Mouse (Mus musculus) forebrain, embryonic 14.5 days (tissue): ENCODE results near the gene Nfat5. TPM values are rescaled to one million over a fixed set of nuclear protein-coding genes. Genes with fewer than 3 reads are reported as not detected.

Experiments
- ATAC-seq: fragments of 200-750 bp; cut with Nextera tagmentation; 2 replicates; pipeline ENCODE4 v1.8.0; 2017; ENCODE audit warnings: mild to moderate bottlenecking, moderate library complexity
- DNase-seq: peaks from one replicate; pipeline ENCODE4 v3.0.0-alpha.2; 2015; ENCODE audit warnings: low spot score
- H3K27ac ChIP-seq: fragments of 300-500 bp; sonication (generic); 2 replicates; pipeline ENCODE4 v1.5.1; 2014; ENCODE audit warnings: low read depth, mild to moderate bottlenecking, control low read depth, low read length, moderate library complexity
- H3K27me3 ChIP-seq: fragments of 300-500 bp; sonication (generic); replicated peaks from 2 replicates; pipeline ENCODE4 v1.6.1; 2014; ENCODE audit warnings: low read length, control low read depth, mixed read lengths; ENCODE audit not compliant: control insufficient read depth, insufficient read depth
- H3K36me3 ChIP-seq: fragments of 300-500 bp; sonication (generic); 2 replicates; pipeline ENCODE4 v1.6.1; 2014; ENCODE audit warnings: low read length, control low read depth; ENCODE audit not compliant: control insufficient read depth, insufficient read depth
- H3K4me1 ChIP-seq: fragments of 300-500 bp; sonication (generic); 2 replicates; pipeline ENCODE4 v1.6.1; 2014; ENCODE audit warnings: antibody characterized with exemption, low read length, control low read depth; ENCODE audit not compliant: control insufficient read depth, insufficient read depth
- H3K4me2 ChIP-seq: fragments of 300-500 bp; sonication (generic); 2 replicates; pipeline ENCODE4 v1.6.1; 2014; ENCODE audit warnings: mild to moderate bottlenecking, control low read depth, low read length
- H3K4me3 ChIP-seq: fragments of 300-500 bp; sonication (generic); 2 replicates; pipeline ENCODE4 v1.5.1; 2014; ENCODE audit warnings: low read depth, low read length, control low read depth
- H3K9ac ChIP-seq: fragments of 300-500 bp; sonication (generic); 2 replicates; pipeline ENCODE4 v1.6.1; 2014; ENCODE audit warnings: mild to moderate bottlenecking, low read length, control low read depth, moderate library complexity
- H3K9me3 ChIP-seq: fragments of 300-500 bp; sonication (generic); replicated peaks from 2 replicates; pipeline ENCODE4 v1.6.1; 2016; ENCODE audit warnings: low read length, control low read depth, mixed read lengths; ENCODE audit not compliant: control insufficient read depth
- WGBS: fragments of 180-500 bp; shearing (Covaris S2); extraction: QIAGEN DNeasy Blood & Tissue Kit; methylation state at CpG from one replicate; pipeline ENCODE4 v1.1.7; 2014; 5-methylcytosine and 5-hydroxymethylcytosine counted together
- polyA plus RNA-seq: library from polyadenylated mRNA; unstranded; fragments of >200 nt; fragmentation: Nextera tagmentation; extraction: Ambion mirVana; gene quantifications from 2 replicates; pipeline ENCODE4 v1.2.1, GENCODE M21; 2014

Nfat5 gene
- polyA plus RNA-seq, 1 experiment from 2014 or later, result 3.4 TPM

DNA sequence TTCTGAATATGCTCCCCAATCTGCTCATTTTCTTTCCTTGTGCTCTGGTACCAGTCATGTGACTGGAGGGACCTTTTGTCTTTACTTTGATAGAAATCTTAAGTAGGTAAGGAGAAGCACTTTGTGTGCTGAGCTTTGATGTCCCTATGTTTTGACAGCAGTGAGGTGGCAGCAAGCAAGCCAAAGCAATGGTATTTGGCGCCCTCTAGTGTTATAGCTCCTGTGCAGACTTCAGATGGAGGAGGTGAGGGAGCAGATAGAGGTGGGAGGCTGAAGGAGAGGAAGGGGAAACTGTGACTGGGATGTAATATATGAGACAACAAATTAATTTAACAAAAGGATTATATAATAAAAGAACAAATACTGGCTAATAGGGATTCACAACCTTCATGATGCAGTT is 30.9 kb downstream of the Nfat5 start:
- Histone ChIP-seq H3K36me3 (no peaks in the 10 kb centered on the region), H3K4me2 (no peak overlapping the region), H3K27me3 (no peaks in the 10 kb centered on the region), H3K4me1 (no peaks in the 10 kb centered on the region), H3K4me3 (no peak overlapping the region), H3K9ac (no peak overlapping the region), H3K27ac (no peak overlapping the region), H3K9me3 (no peaks in the 10 kb centered on the region)
- WGBS, result 0% methylated on average over 1 of the region's 1 CpGs
- peak; percentile 92 for DNase-seq
- peak; percentile 65 for ATAC-seq

- WGBS, result 80% methylated on average over 1 of the region's 1 CpGs
- Histone ChIP-seq H3K36me3 (no peaks in the 10 kb centered on the region), H3K4me2 (no peak overlapping the region), H3K27me3 (no peaks in the 10 kb centered on the region), H3K27ac (no peak overlapping the region), H3K4me1 (no peaks in the 10 kb centered on the region), H3K4me3 (no peak overlapping the region), H3K9me3 (no peaks in the 10 kb centered on the region), H3K9ac (no peak overlapping the region)
- DNase-seq, result no peak
- ATAC-seq, result no peak
These were observed 36.3 kb downstream of the Nfat5 start for GRCm38 (mm10) chr8:107329595-107329994.

DNA sequence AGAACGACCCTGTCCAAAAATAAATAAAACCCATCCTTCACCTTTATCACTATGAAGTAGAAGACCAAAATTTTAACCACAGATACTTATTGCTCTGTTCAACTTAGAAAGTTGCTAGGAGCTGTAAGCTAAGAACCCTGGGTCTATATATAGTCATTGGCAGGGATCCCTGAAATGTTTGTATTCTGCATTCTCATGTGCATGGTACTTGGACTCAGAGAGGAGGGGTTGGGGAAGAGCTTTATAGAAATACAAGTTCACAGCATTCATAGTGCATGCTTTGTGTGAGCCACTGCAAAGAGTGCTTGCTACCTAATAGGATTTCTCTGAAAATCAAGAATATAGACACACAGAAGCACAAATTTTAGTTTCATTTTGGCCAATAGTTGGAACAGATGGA is 43.2 kb downstream of the Nfat5 start:
- Histone ChIP-seq H3K27ac (no peak overlapping the region), H3K36me3 (peaks cover 6% of the 10 kb centered on the region; the same call in 1 of the 2 replicates), H3K9me3 (no peaks in the 10 kb centered on the region), H3K4me2 (no peak overlapping the region), H3K27me3 (no peaks in the 10 kb centered on the region), H3K4me1 (no peaks in the 10 kb centered on the region), H3K4me3 (no peak overlapping the region), H3K9ac (no peak overlapping the region)
- ATAC-seq, result no peak
- WGBS, result 93% methylated on average over 1 of the region's 1 CpGs
- peak; percentile 39 for DNase-seq

DNA sequence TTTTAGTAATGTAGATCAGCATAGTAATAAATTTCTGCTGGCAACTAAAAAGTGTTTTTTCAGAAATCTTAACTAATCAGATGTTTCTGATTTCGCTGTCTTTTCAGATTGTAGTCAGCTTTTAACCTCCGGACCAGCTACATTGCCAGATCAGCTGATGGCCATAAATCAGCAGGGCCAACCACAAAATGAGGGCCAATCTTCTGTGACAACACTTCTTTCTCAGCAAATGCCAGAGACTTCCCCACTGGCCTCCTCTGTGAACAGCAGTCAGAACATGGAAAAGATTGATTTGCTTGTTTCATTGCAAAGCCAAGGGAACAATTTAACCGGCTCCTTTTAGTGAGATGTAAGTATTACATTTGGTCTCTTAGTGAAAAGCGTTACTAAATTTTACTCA is 77.0 kb downstream of the Nfat5 start:
- Histone ChIP-seq H3K9me3 (no peaks in the 10 kb centered on the region), H3K36me3 (peaks cover 58% of the 10 kb centered on the region), H3K4me2 (no peak overlapping the region), H3K27ac (no peak overlapping the region), H3K9ac (no peak overlapping the region), H3K4me3 (no peak overlapping the region), H3K4me1 (no peaks in the 10 kb centered on the region), H3K27me3 (no peaks in the 10 kb centered on the region)
- no peak for ATAC-seq
- no peak for DNase-seq
- WGBS, result 96% methylated on average over 4 of the region's 4 CpGs

GRCm38 (mm10) chr8:107377346-107377745 is 84.1 kb downstream of the Nfat5 start:
- no peak for ATAC-seq
- Histone ChIP-seq H3K27me3 (no peaks in the 10 kb centered on the region), H3K9me3 (no peaks in the 10 kb centered on the region), H3K4me3 (no peak overlapping the region), H3K9ac (no peak overlapping the region), H3K4me1 (no peaks in the 10 kb centered on the region), H3K36me3 (peaks cover 16% of the 10 kb centered on the region), H3K4me2 (no peak overlapping the region), H3K27ac (no peak overlapping the region)
- WGBS, result 93% methylated on average over 3 of the region's 3 CpGs
- DNase-seq, result no peak

- H3K4me2 ChIP-seq, result no peak overlapping the region
- H3K4me3 ChIP-seq, result no peak overlapping the region
- 92% methylated on average over 8 of the region's 8 CpGs for WGBS
These were observed 87.5 kb downstream of the Nfat5 start for GRCm38 (mm10) chr8:107380734-107381133.

DNA sequence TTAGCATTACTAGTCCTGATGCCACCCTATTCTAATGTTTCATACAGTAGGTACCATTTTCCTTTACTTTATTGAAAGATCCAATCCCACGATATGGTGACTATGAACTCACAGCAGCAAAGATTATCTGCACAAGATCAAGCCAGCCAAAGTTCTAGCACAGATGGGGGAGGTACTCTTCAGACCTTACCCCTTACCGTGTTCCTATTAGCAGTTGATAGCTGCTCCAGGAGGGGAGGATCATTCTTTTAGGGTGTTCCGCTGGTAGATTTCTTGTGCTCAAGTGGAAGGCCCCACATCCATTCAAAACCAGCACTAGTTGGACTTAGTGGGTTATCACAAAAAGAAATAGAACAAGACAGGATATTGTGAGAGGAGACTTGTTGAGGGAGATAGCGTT is 88.4 kb downstream of the Nfat5 start:
- Histone ChIP-seq H3K9me3 (no peaks in the 10 kb centered on the region), H3K27ac (no peak overlapping the region), H3K4me3 (no peak overlapping the region), H3K4me2 (no peak overlapping the region), H3K9ac (no peak overlapping the region), H3K27me3 (no peaks in the 10 kb centered on the region), H3K4me1 (no peaks in the 10 kb centered on the region), H3K36me3 (peaks cover 16% of the 10 kb centered on the region)
- WGBS, result 92% methylated on average over 4 of the region's 4 CpGs
- ATAC-seq, result no peak
- DNase-seq, result no peak

More at GRCm38 (mm10) chr8:107380734-107381133, 87.5 kb downstream of the Nfat5 start:
- no peaks in the 10 kb centered on the region for H3K27me3 ChIP-seq
- H3K36me3 ChIP-seq, result peaks cover 16% of the 10 kb centered on the region
- DNase-seq (no peak), ATAC-seq (no peak)
- no peak overlapping the region for H3K9ac ChIP-seq
- no peaks in the 10 kb centered on the region for H3K4me1 ChIP-seq
- H3K9me3 ChIP-seq, result no peaks in the 10 kb centered on the region
- H3K27ac ChIP-seq, result no peak overlapping the region

- H3K27ac ChIP-seq, result no peak overlapping the region
- H3K36me3 ChIP-seq, result peaks cover 16% of the 10 kb centered on the region
These were observed 89.6 kb downstream of the Nfat5 start for GRCm38 (mm10) chr8:107382898-107383297.

GRCm38 (mm10) chr8:107384651-107385050 is 91.4 kb downstream of the Nfat5 start:
- H3K9ac ChIP-seq, result no peak overlapping the region
- ATAC-seq (no peak), DNase-seq (no peak)
- no peak overlapping the region for H3K27ac ChIP-seq
- H3K4me1 ChIP-seq, result 0 out of 2 replicates have a peak, but pooled peaks cover 3% of the 10 kb centered on the region
- H3K9me3 ChIP-seq, result no peaks in the 10 kb centered on the region
- WGBS, result 68% methylated on average over 5 of the region's 5 CpGs
- H3K4me3 ChIP-seq, result no peak overlapping the region
- no peaks in the 10 kb centered on the region for H3K27me3 ChIP-seq
- H3K36me3 ChIP-seq, result peaks cover 8% of the 10 kb centered on the region; the same call in 1 of the 2 replicates
- H3K4me2 ChIP-seq, result no peak overlapping the region

More at GRCm38 (mm10) chr8:107382898-107383297, 89.6 kb downstream of the Nfat5 start:
- Histone ChIP-seq H3K9me3 (no peaks in the 10 kb centered on the region), H3K4me1 (no peaks in the 10 kb centered on the region), H3K9ac (no peak overlapping the region), H3K4me2 (no peak overlapping the region), H3K27me3 (no peaks in the 10 kb centered on the region), H3K4me3 (no peak overlapping the region)
- DNase-seq, result no peak
- ATAC-seq, result no peak
- WGBS, result 68% methylated on average over 4 of the region's 4 CpGs
